ENCODE assay signal across 24 mouse cellular contexts in the genomic region with DNA sequence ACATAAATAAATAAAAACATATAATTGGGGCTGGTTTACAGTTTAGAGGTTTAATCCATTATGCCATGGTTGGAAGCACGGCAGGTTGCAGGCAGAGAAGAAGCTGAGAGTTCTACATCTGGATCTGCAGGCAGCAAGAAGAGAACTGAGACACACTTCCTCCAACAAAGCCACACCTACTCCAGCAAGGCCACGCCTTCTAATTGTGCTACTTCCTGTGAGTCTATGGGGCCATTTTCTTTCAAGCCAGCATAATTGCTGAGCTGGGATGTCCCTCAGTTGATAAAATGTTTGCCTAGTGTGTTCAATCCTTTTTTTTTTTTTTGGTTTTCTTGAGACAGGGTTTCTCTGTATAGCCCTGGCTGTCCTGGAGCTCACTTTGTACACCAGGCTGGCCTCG. TPM values are rescaled to one million over a fixed set of nuclear protein-coding genes. Genes with fewer than 3 reads are reported as not detected.
DNase-seq lines count a peak whose midpoint lies in the region; ATAC-seq and TF ChIP-seq lines count a peak whose summit lies in the region.
"Had no signal": no experiment of that assay in that cellular context is flagged by ENCODE, and none has a peak within 500 bp of the region (broad histone marks: within the 10 kb centered on the region; RNA-seq: fewer than 3 reads in every experiment).

No protein-coding gene starts in this region.

- DNase-seq in 416B (ENCODE audit: low read depth) = peak; percentile 9
- peak; percentile 54 for DNase-seq in ES-CJ7 (ENCODE audit: low read depth, low spot score)
- DNase-seq in R1 (ENCODE audit: low read depth, low spot score) = peak; percentile 89
- no peak for DNase-seq in kidney, postnatal 25 days
- DNase-seq in lung, postnatal 14 days = no peak
- no peak for DNase-seq in urinary bladder, postnatal 4 days (ENCODE audit: low spot score in 2 of 2)
- no peak for DNase-seq in heart, adult 2 months
- DNase-seq: adrenal gland, adult 8-10 months; adrenal gland, postnatal 14 days; adrenal gland, postnatal 36 days; cerebellum, adult 2 months; cerebellum, adult 9-10 months; cerebellum, postnatal 10 days; cerebellum, postnatal 25 days; forebrain, postnatal 0 days had no signal

- no peak for TF ChIP-seq POLR2A in heart, adult 2 months (IDR thresholded peaks at IDR 0.05; ENCODE audit: insufficient read depth, low read depth, low read length)

- peaks cover 1% of the 10 kb centered on the region; the same call in 1 of the 2 replicates for H3K4me1 ChIP-seq in heart, adult 2 months (ENCODE audit: control insufficient read depth, insufficient read depth, low read length)
- H3K4me1 ChIP-seq: embryonic facial prominence, embryonic 10.5 days; embryonic facial prominence, embryonic 12.5 days; forebrain, embryonic 13.5 days; forebrain, embryonic 15.5 days had no signal

- intact Hi-C loops in heart, adult 2 months (cut with DNase I) = no loop called here

- H3K36me3 ChIP-seq in heart, adult 2 months (ENCODE audit: control insufficient read depth, insufficient read depth, low read length) = no peaks in the 10 kb centered on the region
- H3K36me3 ChIP-seq: embryonic facial prominence, embryonic 10.5 days; embryonic facial prominence, embryonic 12.5 days; forebrain, embryonic 15.5 days had no signal

- H3K79me2 ChIP-seq in heart, adult 2 months (replicated peaks; ENCODE audit: control insufficient read depth, insufficient read depth, low read length) = no peaks in the 10 kb centered on the region

- H3K9ac ChIP-seq in heart, adult 2 months (ENCODE audit: low read depth, low read length) = no peak overlapping the region
- H3K9ac ChIP-seq: embryonic facial prominence, embryonic 12.5 days; forebrain, embryonic 13.5 days; forebrain, embryonic 15.5 days; forebrain, postnatal 0 days had no signal

- ATAC-seq in megakaryocyte, adult 5-6 weeks (ENCODE audit: poor library complexity, severe bottlenecking) = 0 out of 2 replicates have a peak, but pooled peaks have one; percentile 21
- ATAC-seq: activated CD4-positive, CD25-positive, alpha-beta regulatory T cell, adult 4 months; CD4-positive, CD25-positive, alpha-beta regulatory T cell, adult 4 months; forebrain, embryonic 13.5 days; forebrain, embryonic 15.5 days; forebrain, postnatal 0 days; Patski had no signal

- TF ChIP-seq CTCF in heart, adult 2 months (IDR thresholded peaks at IDR 0.05) = no peak

- H3K27me3 ChIP-seq in heart, adult 2 months (ENCODE audit: control insufficient read depth, insufficient read depth, low read length) = no peaks in the 10 kb centered on the region
- H3K27me3 ChIP-seq: CH12.LX; embryonic facial prominence, embryonic 12.5 days; forebrain, embryonic 13.5 days; forebrain, embryonic 15.5 days; Patski had no signal

- H3K4me3 ChIP-seq in heart, adult 2 months = no peak overlapping the region
- H3K4me3 ChIP-seq: embryonic facial prominence, embryonic 10.5 days; embryonic facial prominence, embryonic 12.5 days; forebrain, embryonic 13.5 days; forebrain, embryonic 15.5 days had no signal

- TF ChIP-seq EP300 in heart, adult 2 months (IDR thresholded peaks at IDR 0.05; ENCODE audit: insufficient read depth, low read depth, low read length) = no peak

- WGBS in heart, adult 2 months = 98% methylated on average over 3 of the region's 3 CpGs

- H3K27ac ChIP-seq in heart, adult 2 months = no peak overlapping the region
- H3K27ac ChIP-seq: embryonic facial prominence, embryonic 10.5 days; embryonic facial prominence, embryonic 12.5 days; forebrain, embryonic 13.5 days; forebrain, embryonic 15.5 days had no signal

RNA-seq across cellular contexts. Expression of gene Ywhaq, which starts 52.8 kb away (rescaled TPM):
- 265 and 275 TPM in 2 replicates for total RNA-seq in megakaryocyte, adult 5-6 weeks (2015)
- total RNA-seq in megakaryocyte, adult 5-6 weeks (2017) = 136 and 156 TPM in 2 replicates
- total RNA-seq in heart, adult 2 months (2021) = 10 to 100 TPM; 65.8 to 74.6 TPM
- 27.7 and 43.2 TPM in 2 replicates for polyA plus RNA-seq in heart, adult 2 months (2012; rRNA removed)

Comparison
In these comparisons a context has a peak if more than half of its experiments do, and no peak if none do; other contexts are left out.
1. DNase-seq: peak in 416B (single experiment), ES-CJ7 (single experiment) and R1 (single experiment); none in kidney, postnatal 25 days (0 of 2), lung, postnatal 14 days (single experiment), urinary bladder, postnatal 4 days (0 of 2) and heart, adult 2 months (0 of 2).